Mouse (Mus musculus) kidney, adult 10 weeks (tissue): ENCODE measurements around the gene Neb. TPM values are rescaled to one million over a fixed set of nuclear protein-coding genes. Genes with fewer than 3 reads are reported as not detected.

Experiments
- polyA plus RNA-seq: library from polyadenylated mRNA; stranded (reverse); fragments of 350-450 nt; fragmentation: Illumina TruSeq; extraction: RNeasy Lipid Tissue Mini Kit (QIAGEN cat#74804); gene quantifications from one replicate; pipeline ENCODE4 v1.2.3, GENCODE M21; 2014; ENCODE audit warnings: low read depth, low replicate concordance

Gene Neb
- polyA plus RNA-seq = 0.36 TPM

GRCm38 (mm10) chr2:52378448-52378804 lies at the start of gene Neb:
Gene Neb (minus strand): TSS chr2:52378474.

GRCm38 (mm10) chr2:52424747-52425522 lies 46.7 kb upstream of the Neb start, which contains the start of gene Arl5a:
Gene Arl5a (minus strand): TSS chr2:52424901.

Other genes starting within 250 kb of the Neb start
- gene Arl5a, start 46.4 kb upstream of the Neb start, polyA plus RNA-seq = 153 TPM